Mouse (Mus musculus): ENCODE data around the gene Ptpn21. TPM values are rescaled to one million over a fixed set of nuclear protein-coding genes. Genes with fewer than 3 reads are reported as not detected.

Ptpn21 gene
- polyA plus RNA-seq, 1 experiment from 2014 or later, result 6.4 TPM

DNA sequence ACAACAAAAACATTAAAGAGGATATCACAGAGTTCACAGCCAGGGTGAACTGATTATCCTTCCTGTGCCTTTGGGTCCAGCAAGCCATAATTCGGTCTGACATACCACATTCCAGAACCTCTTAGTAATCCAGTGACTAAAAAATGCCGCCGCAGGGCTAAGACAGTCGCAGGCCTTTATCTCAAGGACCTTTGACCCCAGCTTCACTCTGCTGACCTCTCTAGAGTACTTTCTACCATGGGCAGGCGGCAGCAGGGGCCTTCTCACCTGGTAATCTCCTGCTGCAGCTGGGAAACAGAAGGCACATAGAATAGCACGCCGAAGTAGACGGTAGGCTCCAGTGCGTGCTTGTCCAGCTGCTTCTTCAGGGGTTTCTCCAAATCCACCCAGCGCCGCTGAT lies 22.4 kb downstream of the Ptpn21 start:
- H3K36me3 ChIP-seq (ENCODE audit: insufficient read depth, low read length), result no peaks in the 10 kb centered on the region
- TF ChIP-seq CTCF (IDR thresholded peaks at IDR 0.05; ENCODE audit: low read depth), result no peak
- H3K27ac ChIP-seq, result no peak overlapping the region
- no peaks in the 10 kb centered on the region for H3K27me3 ChIP-seq (ENCODE audit: insufficient read depth, low read length)
- ATAC-seq (replicated peaks; ENCODE audit: low FRiP score, low read depth), result no peak
- H3K9ac ChIP-seq (ENCODE audit: low read depth, low read length), result no peak overlapping the region
- H3K4me2 ChIP-seq (ENCODE audit: low read length), result no peak overlapping the region
- H3K4me3 ChIP-seq (replicated peaks; ENCODE audit: low read depth, low read length), result no peak overlapping the region
- H3K4me1 ChIP-seq (replicated peaks; ENCODE audit: insufficient read depth, low read length), result peaks cover 5% of the 10 kb centered on the region; the same call in 1 of the 2 replicates
- no peaks in the 10 kb centered on the region for H3K9me3 ChIP-seq (replicated peaks; ENCODE audit: low read length)
- DNase-seq (ENCODE audit: low spot score), result peak; percentile 29
- 54% methylated on average over 11 of the region's 11 CpGs for WGBS

DNA sequence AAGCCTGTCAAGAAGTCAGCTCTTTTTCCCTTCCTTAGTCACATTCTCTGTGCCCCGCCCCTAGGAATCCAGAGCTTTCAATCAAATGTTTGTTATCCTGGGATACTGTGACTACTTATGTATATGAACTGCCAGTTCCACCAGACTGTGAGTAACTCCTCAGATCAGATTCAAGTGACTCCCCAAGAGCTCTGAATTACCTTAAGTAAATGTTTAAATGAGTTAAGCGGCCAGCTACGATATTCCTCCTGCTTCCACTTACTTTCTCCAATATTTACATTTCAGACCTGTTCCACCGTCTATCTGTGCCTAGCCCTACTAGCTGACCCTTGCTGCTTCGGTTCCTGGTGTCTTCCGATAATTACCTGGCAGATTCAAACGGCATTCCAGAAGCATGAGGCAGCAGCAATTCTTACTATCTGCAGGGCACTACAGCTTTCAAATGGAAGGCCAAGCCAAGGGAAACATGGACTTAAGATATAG lies 23.5 kb downstream of the Ptpn21 start:
- TF ChIP-seq CTCF (IDR thresholded peaks at IDR 0.05; ENCODE audit: low read depth), result no peak
- WGBS, result 52% methylated on average over 7 of the region's 7 CpGs
- peak; percentile 24 for DNase-seq (ENCODE audit: low spot score)
- Histone ChIP-seq H3K27me3 (ENCODE audit: insufficient read depth, low read length) (no peaks in the 10 kb centered on the region), H3K4me3 (replicated peaks; ENCODE audit: low read depth, low read length) (no peak overlapping the region), H3K36me3 (ENCODE audit: insufficient read depth, low read length) (0 out of 2 replicates have a peak, but pooled peaks cover under 1% of the 10 kb centered on the region), H3K27ac (no peak overlapping the region; the same call in 1 of the 2 replicates), H3K9ac (ENCODE audit: low read depth, low read length) (no peak overlapping the region), H3K4me2 (ENCODE audit: low read length) (no peak overlapping the region), H3K9me3 (replicated peaks; ENCODE audit: low read length) (no peaks in the 10 kb centered on the region), H3K4me1 (replicated peaks; ENCODE audit: insufficient read depth, low read length) (peaks cover 5% of the 10 kb centered on the region; the same call in 1 of the 2 replicates)
- ATAC-seq (replicated peaks; ENCODE audit: low FRiP score, low read depth), result no peak

DNA sequence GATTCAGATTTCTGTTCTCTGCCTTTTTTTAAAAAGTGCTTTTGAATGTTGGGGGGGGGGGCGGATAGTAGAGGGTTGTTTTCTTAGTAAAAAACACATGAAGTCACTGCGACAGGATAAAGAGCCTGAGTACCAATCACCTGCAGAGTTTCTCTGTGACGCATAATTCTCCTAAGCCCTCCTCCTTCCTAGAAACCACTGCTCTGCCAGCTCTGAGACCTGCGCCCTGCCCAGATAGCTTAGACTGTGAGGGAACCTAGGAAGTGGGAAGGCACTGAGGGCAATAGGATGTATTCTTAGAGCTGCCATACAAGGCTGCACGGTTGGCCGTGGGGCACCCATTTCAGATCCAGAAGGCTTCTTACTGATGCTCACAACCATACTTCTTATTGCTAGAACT lies 24.4 kb downstream of the Ptpn21 start:
- H3K4me2 ChIP-seq (ENCODE audit: low read length), result no peak overlapping the region
- no peak overlapping the region for H3K9ac ChIP-seq (ENCODE audit: low read depth, low read length)
- 80% methylated on average over 6 of the region's 6 CpGs for WGBS
- H3K27ac ChIP-seq, result no peak overlapping the region
- H3K27me3 ChIP-seq (ENCODE audit: insufficient read depth, low read length), result no peaks in the 10 kb centered on the region
- no peak overlapping the region for H3K4me3 ChIP-seq (replicated peaks; ENCODE audit: low read depth, low read length)
- 0 out of 2 replicates have a peak, but pooled peaks cover 3% of the 10 kb centered on the region for H3K36me3 ChIP-seq (ENCODE audit: insufficient read depth, low read length)
- H3K9me3 ChIP-seq (replicated peaks; ENCODE audit: low read length), result no peaks in the 10 kb centered on the region
- TF ChIP-seq CTCF (IDR thresholded peaks at IDR 0.05; ENCODE audit: low read depth), result no peak
- DNase-seq (ENCODE audit: low spot score) (no peak), ATAC-seq (replicated peaks; ENCODE audit: low FRiP score, low read depth) (no peak)
- peaks cover 5% of the 10 kb centered on the region; the same call in 1 of the 2 replicates for H3K4me1 ChIP-seq (replicated peaks; ENCODE audit: insufficient read depth, low read length)

DNA sequence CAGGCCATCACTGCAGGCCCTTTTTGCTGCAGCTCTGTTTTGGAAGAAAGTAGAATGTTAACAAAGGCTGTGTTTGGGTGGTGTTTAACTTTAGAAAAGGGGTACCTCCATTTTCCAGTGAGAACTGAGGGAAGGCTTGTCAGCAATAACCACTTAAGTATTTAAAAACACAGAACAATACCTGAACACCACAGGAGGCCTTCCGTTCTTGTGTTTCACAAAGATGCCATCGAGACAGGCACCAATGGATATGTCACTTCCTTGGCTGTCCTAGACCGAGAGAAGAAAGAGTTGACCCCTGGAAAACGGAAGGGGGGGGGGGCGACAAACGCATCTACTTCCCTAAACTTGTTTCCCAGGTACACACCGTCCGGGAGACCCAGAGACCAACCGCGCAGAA lies 33.2 kb downstream of the Ptpn21 start:
- no peak overlapping the region for H3K4me2 ChIP-seq (ENCODE audit: low read length)
- no peaks in the 10 kb centered on the region for H3K9me3 ChIP-seq (replicated peaks; ENCODE audit: low read length)
- H3K27ac ChIP-seq, result no peak overlapping the region
- no peak for TF ChIP-seq CTCF (IDR thresholded peaks at IDR 0.05; ENCODE audit: low read depth)
- peaks cover 10% of the 10 kb centered on the region; the same call in 1 of the 2 replicates for H3K36me3 ChIP-seq (ENCODE audit: insufficient read depth, low read length)
- 89% methylated on average over 10 of the region's 10 CpGs for WGBS
- no peak for ATAC-seq (replicated peaks; ENCODE audit: low FRiP score, low read depth)
- no peaks in the 10 kb centered on the region for H3K27me3 ChIP-seq (ENCODE audit: insufficient read depth, low read length)
- DNase-seq (ENCODE audit: low spot score), result no peak
- no peak overlapping the region for H3K9ac ChIP-seq (ENCODE audit: low read depth, low read length)
- H3K4me3 ChIP-seq (replicated peaks; ENCODE audit: low read depth, low read length), result no peak overlapping the region
- H3K4me1 ChIP-seq (replicated peaks; ENCODE audit: insufficient read depth, low read length), result no peaks in the 10 kb centered on the region

DNA sequence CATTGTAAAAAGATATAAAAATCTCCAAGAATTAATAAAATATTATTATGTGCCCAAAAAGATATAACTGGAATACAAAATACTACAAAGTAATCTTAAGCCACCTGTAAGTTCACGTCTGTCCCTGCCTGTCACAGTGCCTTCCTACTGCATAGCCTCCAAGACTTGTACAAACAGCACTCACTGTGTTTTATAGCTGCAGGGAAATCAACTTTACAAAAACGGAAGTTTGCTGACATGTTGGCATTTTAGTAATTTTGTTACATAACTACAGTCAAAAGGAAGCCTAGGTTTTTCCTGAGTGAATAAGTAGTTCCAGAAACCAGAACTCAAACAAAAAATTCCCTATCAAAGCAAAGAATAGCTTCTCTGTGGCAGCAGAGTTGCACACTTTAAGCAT lies 33.7 kb downstream of the Ptpn21 start:
- DNase-seq (ENCODE audit: low spot score) (no peak), ATAC-seq (replicated peaks; ENCODE audit: low FRiP score, low read depth) (no peak)
- Histone ChIP-seq H3K27ac (no peak overlapping the region), H3K9ac (ENCODE audit: low read depth, low read length) (no peak overlapping the region), H3K9me3 (replicated peaks; ENCODE audit: low read length) (no peaks in the 10 kb centered on the region), H3K4me1 (replicated peaks; ENCODE audit: insufficient read depth, low read length) (no peaks in the 10 kb centered on the region), H3K4me2 (ENCODE audit: low read length) (no peak overlapping the region), H3K27me3 (ENCODE audit: insufficient read depth, low read length) (no peaks in the 10 kb centered on the region), H3K36me3 (ENCODE audit: insufficient read depth, low read length) (peaks cover 8% of the 10 kb centered on the region; the same call in 1 of the 2 replicates), H3K4me3 (replicated peaks; ENCODE audit: low read depth, low read length) (no peak overlapping the region)
- 78% methylated on average over 2 of the region's 2 CpGs for WGBS
- no peak for TF ChIP-seq CTCF (IDR thresholded peaks at IDR 0.05; ENCODE audit: low read depth)

DNA sequence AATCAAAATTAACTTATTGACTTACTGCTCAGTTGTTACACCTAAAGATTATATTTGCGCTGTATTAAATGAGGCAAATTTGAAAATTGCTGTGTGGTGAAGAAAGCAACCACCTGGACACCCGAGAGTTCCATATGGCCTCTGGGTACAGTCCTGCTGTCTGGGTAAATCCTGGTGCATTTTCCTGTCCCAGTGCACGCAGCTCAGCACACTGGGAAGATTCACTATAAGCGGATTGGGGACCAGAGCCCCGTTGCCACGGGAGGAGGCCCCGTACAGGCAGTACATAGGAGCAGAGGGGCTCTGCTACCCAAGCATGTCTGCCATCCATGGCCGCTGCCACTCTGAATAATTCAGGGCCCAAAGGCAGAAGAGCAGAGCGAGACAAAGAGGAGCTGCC lies 35.6 kb downstream of the Ptpn21 start:
- TF ChIP-seq CTCF (IDR thresholded peaks at IDR 0.05; ENCODE audit: low read depth), result no peak
- Histone ChIP-seq H3K9me3 (replicated peaks; ENCODE audit: low read length) (no peaks in the 10 kb centered on the region), H3K9ac (ENCODE audit: low read depth, low read length) (no peak overlapping the region), H3K4me3 (replicated peaks; ENCODE audit: low read depth, low read length) (no peak overlapping the region), H3K27ac (no peak overlapping the region), H3K36me3 (ENCODE audit: insufficient read depth, low read length) (peaks cover 10% of the 10 kb centered on the region; the same call in 1 of the 2 replicates), H3K27me3 (ENCODE audit: insufficient read depth, low read length) (no peaks in the 10 kb centered on the region), H3K4me1 (replicated peaks; ENCODE audit: insufficient read depth, low read length) (no peaks in the 10 kb centered on the region), H3K4me2 (ENCODE audit: low read length) (no peak overlapping the region)
- no peak for ATAC-seq (replicated peaks; ENCODE audit: low FRiP score, low read depth)
- WGBS, result 86% methylated on average over 9 of the region's 9 CpGs
- no peak for DNase-seq (ENCODE audit: low spot score)

DNA sequence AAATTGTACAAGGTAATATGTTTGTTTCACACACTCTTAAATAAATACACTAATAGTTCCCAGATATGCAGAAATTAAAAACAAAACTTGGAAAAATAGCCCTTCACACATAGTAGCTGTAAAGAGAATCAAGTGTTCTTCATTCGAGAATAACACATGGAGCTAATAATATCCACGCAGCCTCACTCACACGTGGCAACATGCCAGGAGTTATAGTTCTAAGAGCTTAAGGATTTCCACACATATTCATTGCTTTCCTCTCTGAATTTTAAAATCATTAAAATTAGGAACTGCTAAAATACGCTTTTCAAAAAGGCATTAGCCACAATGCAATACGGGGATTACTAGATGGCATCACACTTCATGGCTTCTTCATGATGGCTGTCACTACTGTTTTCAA lies 40.0 kb downstream of the Ptpn21 start:
- no peak for DNase-seq (ENCODE audit: low spot score)
- Histone ChIP-seq H3K27me3 (ENCODE audit: insufficient read depth, low read length) (no peaks in the 10 kb centered on the region), H3K4me3 (replicated peaks; ENCODE audit: low read depth, low read length) (no peak overlapping the region), H3K9me3 (replicated peaks; ENCODE audit: low read length) (no peaks in the 10 kb centered on the region), H3K4me1 (replicated peaks; ENCODE audit: insufficient read depth, low read length) (no peaks in the 10 kb centered on the region), H3K9ac (ENCODE audit: low read depth, low read length) (no peak overlapping the region), H3K4me2 (ENCODE audit: low read length) (no peak overlapping the region), H3K36me3 (ENCODE audit: insufficient read depth, low read length) (0 out of 2 replicates have a peak, but pooled peaks cover 3% of the 10 kb centered on the region), H3K27ac (no peak overlapping the region)
- TF ChIP-seq CTCF (IDR thresholded peaks at IDR 0.05; ENCODE audit: low read depth), result no peak
- ATAC-seq (replicated peaks; ENCODE audit: low FRiP score, low read depth), result no peak
- 86% methylated on average over 5 of the region's 5 CpGs for WGBS

Data from kidney, postnatal 0 days (tissue).